Mouse (Mus musculus) neural tube, embryonic 12.5 days (tissue): ENCODE data around the gene Foxp1. TPM values are rescaled to one million over a fixed set of nuclear protein-coding genes. Genes with fewer than 3 reads are reported as not detected.

ENCODE experiments used
- ATAC-seq: fragments of 200-750 bp; cut with Nextera tagmentation; 2 replicates; pipeline ENCODE4 v1.8.0; 2017; ENCODE audit warnings: low read depth, mild to moderate bottlenecking, moderate TSS enrichment, moderate library complexity; ENCODE audit not compliant: low FRiP score
- H3K27ac ChIP-seq: fragments of 300-500 bp; sonication (generic); 2 replicates; pipeline ENCODE4 v1.5.1; 2016
- H3K27me3 ChIP-seq: fragments of 300-500 bp; sonication (generic); replicated peaks from 2 replicates; pipeline ENCODE4 v1.6.1; 2016; ENCODE audit warnings: mild to moderate bottlenecking
- H3K36me3 ChIP-seq: fragments of 300-500 bp; sonication (generic); 2 replicates; pipeline ENCODE4 v1.6.1; 2016; ENCODE audit warnings: mild to moderate bottlenecking
- H3K4me1 ChIP-seq: fragments of 300-500 bp; sonication (generic); 2 replicates; pipeline ENCODE4 v1.6.1; 2016
- H3K4me2 ChIP-seq: fragments of 300-500 bp; sonication (generic); replicated peaks from 2 replicates; pipeline ENCODE4 v1.6.1; 2016; ENCODE audit warnings: mild to moderate bottlenecking
- H3K4me3 ChIP-seq: fragments of 300-500 bp; sonication (generic); 2 replicates; pipeline ENCODE4 v1.5.1; 2016
- H3K9ac ChIP-seq: fragments of 300-500 bp; sonication (generic); 2 replicates; pipeline ENCODE4 v1.6.1; 2016; ENCODE audit warnings: mild to moderate bottlenecking
- H3K9me3 ChIP-seq: fragments of 300-500 bp; sonication (generic); 2 replicates; pipeline ENCODE4 v1.6.1; 2016; ENCODE audit warnings: mild to moderate bottlenecking
- WGBS: fragments of 180-500 bp; shearing (Covaris S2); methylation state at CpG from one replicate; pipeline ENCODE4 v1.1.7; 2016; 5-methylcytosine and 5-hydroxymethylcytosine counted together
- polyA plus RNA-seq: library from polyadenylated mRNA; unstranded; fragments of >200 nt; fragmentation: Nextera tagmentation; extraction: Ambion mirVana; gene quantifications from 2 replicates; pipeline ENCODE4 v1.2.1, GENCODE M21; 2016

Gene Foxp1
- polyA plus RNA-seq, 1 experiment from 2014 or later = 91.8 TPM

DNA sequence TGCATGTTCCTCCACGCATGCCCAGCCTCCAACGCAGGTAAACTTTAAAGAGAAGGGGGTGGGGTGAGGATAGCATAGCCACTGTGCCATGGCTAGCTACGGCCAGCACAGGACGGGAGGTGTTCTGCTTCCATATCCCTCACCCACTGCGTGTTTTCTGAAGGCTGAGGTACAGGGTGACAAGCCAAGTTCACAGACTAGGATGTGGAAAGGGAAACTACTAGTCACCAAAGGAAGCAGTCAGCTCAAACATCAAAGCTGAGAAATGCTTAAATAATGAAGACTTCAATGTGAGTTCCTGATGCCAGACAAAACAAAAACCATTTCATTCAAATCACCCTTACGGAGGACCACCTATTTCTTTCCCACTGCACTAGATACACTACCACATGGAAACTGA lies 357.8 kb downstream of the Foxp1 start:
- Histone ChIP-seq H3K4me3 (no peak overlapping the region), H3K9me3 (no peaks in the 10 kb centered on the region), H3K4me1 (peaks cover 9% of the 10 kb centered on the region), H3K36me3 (no peaks in the 10 kb centered on the region), H3K4me2 (no peak overlapping the region), H3K9ac (no peak overlapping the region), H3K27ac (no peak overlapping the region), H3K27me3 (no peaks in the 10 kb centered on the region)
- ATAC-seq = no peak
- WGBS = 93% methylated on average over 6 of the region's 6 CpGs

DNA sequence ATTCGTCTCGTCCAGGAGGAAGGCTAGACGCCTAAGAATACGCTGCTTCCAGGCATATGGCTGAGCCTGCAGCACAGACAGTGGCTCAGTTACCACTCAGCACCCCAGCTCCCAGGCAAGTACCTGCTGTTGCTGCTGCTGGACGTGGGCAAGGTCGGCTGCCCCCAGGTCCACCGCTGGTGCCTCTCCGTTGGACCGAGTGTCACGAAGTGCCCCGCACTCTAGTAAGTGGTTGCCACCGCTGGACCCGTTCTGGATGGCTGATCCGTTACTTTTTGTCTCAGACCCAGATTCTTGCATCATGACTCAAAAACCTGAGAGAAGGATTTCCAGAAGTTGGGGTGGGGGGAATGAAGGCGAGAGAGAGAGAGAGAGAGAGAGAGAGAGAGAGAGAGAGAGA lies 359.8 kb downstream of the Foxp1 start:
- H3K27me3 ChIP-seq = no peaks in the 10 kb centered on the region
- 87% methylated on average over 15 of the region's 15 CpGs for WGBS
- H3K9me3 ChIP-seq = no peaks in the 10 kb centered on the region

GRCm38 (mm10) chr6:99160348-99160693 lies 362.2 kb downstream of the Foxp1 start:
- no peak overlapping the region for H3K27ac ChIP-seq
- no peak overlapping the region for H3K4me3 ChIP-seq
- H3K36me3 ChIP-seq = no peaks in the 10 kb centered on the region
- ATAC-seq = no peak
- no peak overlapping the region for H3K9ac ChIP-seq
- WGBS = 59% methylated on average over 9 of the region's 9 CpGs
- H3K4me2 ChIP-seq = peak overlapping the region; percentile 28
- peaks cover 17% of the 10 kb centered on the region for H3K4me1 ChIP-seq
- no peaks in the 10 kb centered on the region for H3K9me3 ChIP-seq
- H3K27me3 ChIP-seq = no peaks in the 10 kb centered on the region

More for the DNA sequence above, 359.8 kb downstream of the Foxp1 start:
- Histone ChIP-seq H3K36me3 (no peaks in the 10 kb centered on the region), H3K4me1 (peaks cover 17% of the 10 kb centered on the region), H3K9ac (no peak overlapping the region), H3K27ac (no peak overlapping the region), H3K4me3 (no peak overlapping the region), H3K4me2 (no peak overlapping the region)
- ATAC-seq = no peak

- H3K27me3 ChIP-seq = no peaks in the 10 kb centered on the region
- ATAC-seq = peak; percentile 72; the same call in 1 of the 2 replicates
- H3K9ac ChIP-seq = no peak overlapping the region
Observed at GRCm38 (mm10) chr6:99159452-99160347, 362.8 kb downstream of the Foxp1 start.

DNA sequence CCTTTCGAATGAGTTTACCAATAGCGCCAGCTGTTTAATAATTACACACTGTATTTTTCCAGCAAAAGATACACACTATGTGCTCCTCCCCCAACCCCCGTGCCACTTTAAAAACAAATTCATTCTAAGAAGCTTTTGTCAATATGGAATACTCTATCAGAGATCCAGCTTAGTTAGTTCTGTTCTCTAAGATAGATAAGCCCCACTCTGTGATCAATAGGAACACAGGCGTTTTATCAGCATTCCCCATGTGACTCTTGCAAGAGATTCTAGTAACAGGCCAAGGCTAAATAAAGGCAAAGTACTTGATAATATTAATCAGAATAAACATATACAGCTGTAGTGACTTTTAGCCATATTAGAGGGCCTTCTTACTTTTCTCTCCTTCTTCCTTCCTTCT lies 368.8 kb downstream of the Foxp1 start:
- ATAC-seq = no peak
- Histone ChIP-seq H3K27ac (no peak overlapping the region), H3K4me2 (no peak overlapping the region), H3K4me1 (no peaks in the 10 kb centered on the region), H3K9me3 (no peaks in the 10 kb centered on the region), H3K27me3 (no peaks in the 10 kb centered on the region), H3K36me3 (no peaks in the 10 kb centered on the region), H3K4me3 (no peak overlapping the region), H3K9ac (no peak overlapping the region)
- WGBS = 92% methylated on average over 4 of the region's 4 CpGs

More at GRCm38 (mm10) chr6:99159452-99160347, 362.8 kb downstream of the Foxp1 start:
- no peak overlapping the region for H3K27ac ChIP-seq
- no peak overlapping the region for H3K4me3 ChIP-seq
- no peaks in the 10 kb centered on the region for H3K36me3 ChIP-seq
- WGBS = 41% methylated on average over 23 of the region's 23 CpGs
- H3K4me2 ChIP-seq = peak overlapping the region; percentile 28
- peaks cover 17% of the 10 kb centered on the region for H3K4me1 ChIP-seq
- H3K9me3 ChIP-seq = no peaks in the 10 kb centered on the region

GRCm38 (mm10) chr6:99146400-99146905 lies 376.1 kb downstream of the Foxp1 start:
- H3K4me3 ChIP-seq = no peak overlapping the region
- H3K27me3 ChIP-seq = no peaks in the 10 kb centered on the region
- WGBS = 84% methylated on average over 7 of the region's 7 CpGs
- H3K4me1 ChIP-seq = no peaks in the 10 kb centered on the region
- no peak overlapping the region for H3K27ac ChIP-seq
- H3K9me3 ChIP-seq = no peaks in the 10 kb centered on the region
- H3K4me2 ChIP-seq = no peak overlapping the region
- H3K36me3 ChIP-seq = no peaks in the 10 kb centered on the region
- ATAC-seq = no peak
- no peak overlapping the region for H3K9ac ChIP-seq

GRCm38 (mm10) chr6:99145033-99145432 lies 377.5 kb downstream of the Foxp1 start:
- WGBS = 82% methylated on average over 7 of the region's 7 CpGs
- no peak overlapping the region for H3K4me3 ChIP-seq
- no peak overlapping the region for H3K9ac ChIP-seq

GRCm38 (mm10) chr6:99143756-99144036 lies 378.8 kb downstream of the Foxp1 start:
- no peaks in the 10 kb centered on the region for H3K9me3 ChIP-seq
- H3K27ac ChIP-seq = no peak overlapping the region
- 86% methylated on average over 4 of the region's 4 CpGs for WGBS
- no peak overlapping the region for H3K4me3 ChIP-seq
- no peaks in the 10 kb centered on the region for H3K4me1 ChIP-seq
- no peaks in the 10 kb centered on the region for H3K36me3 ChIP-seq
- no peak overlapping the region for H3K4me2 ChIP-seq
- H3K9ac ChIP-seq = no peak overlapping the region
- no peaks in the 10 kb centered on the region for H3K27me3 ChIP-seq
- no peak for ATAC-seq

More at GRCm38 (mm10) chr6:99145033-99145432, 377.5 kb downstream of the Foxp1 start:
- H3K4me1 ChIP-seq = no peaks in the 10 kb centered on the region
- no peaks in the 10 kb centered on the region for H3K9me3 ChIP-seq
- no peak overlapping the region for H3K27ac ChIP-seq
- ATAC-seq = no peak
- H3K27me3 ChIP-seq = no peaks in the 10 kb centered on the region
- H3K36me3 ChIP-seq = no peaks in the 10 kb centered on the region
- H3K4me2 ChIP-seq = no peak overlapping the region

DNA sequence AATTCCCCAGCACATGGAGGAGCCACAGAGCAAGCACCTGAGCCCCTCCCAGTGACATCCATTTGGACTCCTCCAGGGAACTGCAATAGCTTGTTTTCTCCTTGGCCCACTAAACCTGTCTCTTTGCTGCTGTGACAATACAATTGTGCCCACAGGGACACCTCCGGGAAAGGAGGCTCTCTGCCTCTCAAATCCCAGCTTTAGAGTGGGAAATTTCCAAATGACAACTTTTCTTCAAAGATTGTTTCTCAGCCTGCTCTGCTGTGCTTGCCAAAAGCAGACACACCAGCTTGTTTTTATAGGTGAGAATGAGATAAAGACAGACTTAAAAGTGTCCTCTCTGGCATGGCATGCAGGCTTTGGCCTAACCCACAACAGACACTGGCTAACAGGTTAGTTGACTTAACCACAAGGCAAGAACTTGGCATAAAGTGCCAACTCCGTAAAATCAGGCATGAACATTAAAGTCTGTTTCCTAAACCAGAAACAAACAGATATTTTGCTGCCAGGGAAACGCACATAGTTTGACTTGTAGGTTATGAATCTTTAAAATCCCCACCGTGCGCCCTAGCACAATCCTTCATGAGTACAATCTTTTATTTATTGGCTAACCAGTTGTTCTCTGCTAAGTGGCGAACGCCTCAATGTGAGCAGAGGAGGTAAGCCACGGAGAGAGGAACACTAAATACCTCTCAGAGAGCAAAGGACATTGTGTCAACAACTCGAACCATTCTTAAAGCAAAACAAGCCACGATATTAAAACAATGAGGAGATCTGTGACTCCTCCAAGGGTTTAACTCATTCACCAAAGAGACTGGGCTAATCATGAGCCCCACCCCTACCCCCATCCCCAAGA lies 379.4 kb downstream of the Foxp1 start:
- peaks cover 3% of the 10 kb centered on the region for H3K4me1 ChIP-seq
- 72% methylated on average over 10 of the region's 10 CpGs for WGBS
- no peaks in the 10 kb centered on the region for H3K27me3 ChIP-seq
- no peaks in the 10 kb centered on the region for H3K36me3 ChIP-seq
- no peak for ATAC-seq
- H3K9ac ChIP-seq = no peak overlapping the region
- H3K27ac ChIP-seq = no peak overlapping the region
- no peaks in the 10 kb centered on the region for H3K9me3 ChIP-seq
- H3K4me2 ChIP-seq = no peak overlapping the region
- H3K4me3 ChIP-seq = no peak overlapping the region

DNA sequence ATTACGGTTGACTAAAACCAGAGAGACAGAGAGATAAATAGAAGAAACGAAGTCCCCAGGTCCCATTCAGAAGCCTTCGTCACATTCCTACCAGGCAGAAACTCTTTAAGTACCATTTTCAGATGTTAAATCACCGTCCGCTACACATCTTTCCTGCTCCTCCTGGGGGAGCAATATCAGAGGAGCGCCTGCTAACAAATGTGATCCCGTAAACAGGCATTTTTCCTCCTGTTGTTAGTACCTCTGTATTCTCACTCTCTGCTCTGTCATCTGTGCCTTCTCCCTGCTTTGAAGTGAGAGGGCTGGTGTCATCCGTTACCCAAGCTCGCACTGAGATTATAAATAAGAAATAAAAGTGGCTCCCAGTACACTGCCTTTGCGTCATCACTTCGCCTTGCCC lies 384.5 kb downstream of the Foxp1 start:
- H3K9me3 ChIP-seq = no peaks in the 10 kb centered on the region
- H3K27me3 ChIP-seq = no peaks in the 10 kb centered on the region
- H3K9ac ChIP-seq = no peak overlapping the region
- H3K4me2 ChIP-seq = no peak overlapping the region
- no peaks in the 10 kb centered on the region for H3K36me3 ChIP-seq
- 33% methylated on average over 11 of the region's 11 CpGs for WGBS
- no peak overlapping the region for H3K27ac ChIP-seq
- H3K4me3 ChIP-seq = no peak overlapping the region
- no peak for ATAC-seq
- H3K4me1 ChIP-seq = peaks cover 46% of the 10 kb centered on the region

DNA sequence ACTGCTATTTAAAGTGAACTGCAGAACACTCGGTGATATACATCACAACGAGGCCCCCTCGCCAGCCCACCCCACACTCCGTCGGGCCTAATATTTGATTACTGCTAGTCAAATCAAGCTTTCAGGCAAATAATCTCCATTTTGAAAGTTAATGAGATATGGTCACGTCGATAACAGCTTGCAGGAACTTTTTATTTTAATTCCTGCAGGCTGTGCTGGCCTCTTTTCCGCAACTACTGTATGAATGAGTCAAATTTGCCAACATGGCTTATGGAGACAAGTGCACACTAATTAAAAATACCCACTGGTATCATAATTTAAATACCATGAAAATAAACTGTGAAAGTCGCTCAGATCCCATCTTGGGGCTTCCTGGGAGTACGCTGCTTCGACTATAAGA lies 385.4 kb downstream of the Foxp1 start:
- ATAC-seq = no peak
- Histone ChIP-seq H3K9me3 (no peaks in the 10 kb centered on the region), H3K4me3 (no peak overlapping the region), H3K4me2 (no peak overlapping the region), H3K9ac (no peak overlapping the region), H3K36me3 (no peaks in the 10 kb centered on the region), H3K27ac (no peak overlapping the region), H3K27me3 (no peaks in the 10 kb centered on the region), H3K4me1 (peaks cover 46% of the 10 kb centered on the region)
- 57% methylated on average over 11 of the region's 11 CpGs for WGBS

DNA sequence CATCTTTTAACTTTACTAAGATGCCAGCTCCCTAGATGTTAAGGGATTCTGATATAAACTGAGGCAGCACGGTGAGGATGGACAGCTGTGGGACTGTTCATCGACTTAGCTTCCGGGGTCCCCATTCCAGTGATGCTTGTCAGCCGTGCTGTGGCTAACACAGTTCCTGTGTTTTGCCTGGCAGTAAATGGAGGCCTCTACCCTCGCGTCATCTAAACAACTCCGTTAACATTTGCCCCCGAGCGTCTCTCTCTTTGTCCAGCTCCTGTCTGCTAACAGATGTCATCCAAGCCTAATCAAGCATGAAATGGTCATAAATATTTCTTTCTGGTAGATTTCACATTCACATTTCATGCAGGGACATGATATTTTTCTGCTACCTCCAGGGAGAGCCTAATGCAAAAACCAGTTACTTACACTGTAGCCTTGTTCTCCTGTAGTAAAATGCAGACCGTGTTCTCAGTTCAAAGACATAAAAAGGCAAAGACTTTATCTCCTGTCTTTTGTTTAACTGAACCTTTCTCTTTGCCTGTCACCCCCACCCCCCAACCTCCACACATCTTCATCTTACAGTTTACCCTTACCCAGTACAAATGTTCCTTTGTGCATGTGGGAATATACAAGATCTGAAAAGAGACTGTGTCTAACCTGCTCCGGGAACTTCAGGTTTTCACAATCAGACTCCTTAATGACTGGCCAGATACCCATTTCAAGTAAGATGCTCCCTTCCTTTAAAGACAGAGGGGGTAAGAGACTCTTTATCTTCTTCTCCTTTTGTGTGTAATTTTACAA lies 386.4 kb downstream of the Foxp1 start:
- H3K9ac ChIP-seq = no peak overlapping the region
- 6% methylated on average over 11 of the region's 11 CpGs for WGBS
- no peak overlapping the region for H3K4me3 ChIP-seq
- no peaks in the 10 kb centered on the region for H3K36me3 ChIP-seq
- peaks cover 54% of the 10 kb centered on the region for H3K4me1 ChIP-seq
- H3K27ac ChIP-seq = peak overlapping the region; percentile 42
- H3K4me2 ChIP-seq = peak overlapping the region; percentile 30; the same call in 1 of the 2 replicates
- no peaks in the 10 kb centered on the region for H3K9me3 ChIP-seq
- no peaks in the 10 kb centered on the region for H3K27me3 ChIP-seq
- ATAC-seq = peak; percentile 76
